Mouse (Mus musculus) CH12.LX (cell line): ENCODE data around the gene Ctnnd2. TPM values are rescaled to one million over a fixed set of nuclear protein-coding genes. Genes with fewer than 3 reads are reported as not detected.
A peak's percentile ranks its signal among the peaks of the same experiment; 100 is the strongest.

Experiments
- DNase-seq: peaks from one replicate; pipeline ENCODE4 v3.0.0-alpha.2; 2013; ENCODE audit errors: extremely low read depth
- H3K27ac ChIP-seq: 2 replicates; pipeline ENCODE4 v1.5.1; 2012; ENCODE audit warnings: low read depth, mild to moderate bottlenecking, control low read depth, moderate library complexity; ENCODE audit not compliant: insufficient read depth
- H3K27me3 ChIP-seq: replicated peaks from 2 replicates; pipeline ENCODE3; 2012; ENCODE audit warnings: inconsistent platforms
- H3K36me3 ChIP-seq, 2 experiments: replicated peaks in 1 of 2; 2 replicates each; pipeline versions ENCODE3 to v1.6.1; 2012; ENCODE audit warnings: inconsistent platforms in 1 of 2, low read length in 1 of 2, mild to moderate bottlenecking in 1 of 2, mixed read lengths in 1 of 2, moderate library complexity in 1 of 2; ENCODE audit not compliant: control insufficient read depth in 1 of 2, insufficient read depth in 1 of 2
- H3K4me1 ChIP-seq, 2 experiments: 2 replicates each; pipeline ENCODE4 v1.6.1; 2012; ENCODE audit warnings: inconsistent platforms in 1 of 2, moderate library complexity in 1 of 2; ENCODE audit not compliant: insufficient read depth in 2 of 2, control insufficient read depth in 1 of 2
- H3K4me2 ChIP-seq: 2 replicates; pipeline ENCODE4 v1.6.1; 2012; ENCODE audit warnings: low read depth, mild to moderate bottlenecking, control low read depth; ENCODE audit not compliant: poor library complexity, insufficient read depth, severe bottlenecking
- H3K4me3 ChIP-seq, 3 experiments: fragments of 150-350 bp in 1 of 3; sonication (generic) in 1 of 3; replicated peaks in 1 of 3; 2 replicates each; pipeline versions ENCODE3 to v1.5.1; 2011 to 2012; ENCODE audit warnings: low read depth in 2 of 3, low read length in 2 of 3, mild to moderate bottlenecking in 2 of 3, moderate library complexity in 2 of 3, control low read depth in 1 of 3, improper control_type of control experiment in 1 of 3, inconsistent platforms in 1 of 3, mixed read lengths in 1 of 3; ENCODE audit not compliant: poor library complexity in 1 of 3
- H3K79me2 ChIP-seq: replicated peaks from 2 replicates; pipeline ENCODE4 v1.6.1; 2012; ENCODE audit warnings: mild to moderate bottlenecking, moderate library complexity; ENCODE audit not compliant: control insufficient read depth, poor library complexity, insufficient read depth, severe bottlenecking; ENCODE audit errors: extremely low read depth
- H3K9ac ChIP-seq: 2 replicates; pipeline ENCODE4 v1.6.1; 2012; ENCODE audit warnings: low read depth, mild to moderate bottlenecking, control low read depth, moderate library complexity; ENCODE audit not compliant: insufficient read depth
- H3K9me3 ChIP-seq: replicated peaks from 2 replicates; pipeline ENCODE3; 2012; ENCODE audit warnings: low read length, inconsistent platforms, mixed read lengths
- CHD1 ChIP-seq: IDR thresholded peaks from 2 replicates; pipeline ENCODE4 v1.6.1; 2012; ENCODE audit warnings: low read depth, low read length, improper control_type of control experiment, inconsistent platforms
- CTCF ChIP-seq, 2 experiments: IDR thresholded peaks in 1 of 2; conservative IDR thresholded peaks in 1 of 2; 2 replicates each; pipeline ENCODE4 v1.5.1; 2011 to 2012; ENCODE audit warnings: low read depth in 2 of 2, low read length in 2 of 2, improper control_type of control experiment in 1 of 2, inconsistent platforms in 1 of 2, mild to moderate bottlenecking in 1 of 2, moderate library complexity in 1 of 2
- E2F4 ChIP-seq: IDR thresholded peaks from 2 replicates; pipeline ENCODE4 v1.6.1; 2011; ENCODE audit warnings: low read depth, low read length, improper control_type of control experiment; ENCODE audit not compliant: insufficient replicate concordance
- EP300 ChIP-seq: IDR thresholded peaks from 2 replicates; pipeline ENCODE4 v1.6.1; 2011; ENCODE audit warnings: low read length, improper control_type of control experiment
- GABPA ChIP-seq: IDR thresholded peaks from 2 replicates; pipeline ENCODE4 v1.6.1; 2012; ENCODE audit warnings: low read depth, low read length, improper control_type of control experiment, inconsistent platforms; ENCODE audit not compliant: insufficient replicate concordance
- MAZ ChIP-seq: IDR thresholded peaks from 2 replicates; pipeline ENCODE4 v1.6.1; 2012; ENCODE audit warnings: low read depth, mild to moderate bottlenecking, inconsistent platforms, low read length, improper control_type of control experiment, moderate library complexity
- MXI1 ChIP-seq: IDR thresholded peaks from 2 replicates; pipeline ENCODE4 v1.6.1; 2011; ENCODE audit warnings: mild to moderate bottlenecking, low read depth, low read length, improper control_type of control experiment
- PAX5 ChIP-seq: IDR thresholded peaks from 2 replicates; pipeline ENCODE4 v1.6.1; 2012; ENCODE audit warnings: low read length, inconsistent platforms, mixed read lengths
- POLR2A ChIP-seq: IDR thresholded peaks from 2 replicates; pipeline ENCODE4 v1.6.1; 2011; ENCODE audit warnings: low read depth, mild to moderate bottlenecking, improper control_type of control experiment, low read length
- POLR2AphosphoS2 ChIP-seq: IDR thresholded peaks from 2 replicates; pipeline ENCODE4 v1.6.1; 2011; ENCODE audit warnings: low read depth, low read length, improper control_type of control experiment
- RAD21 ChIP-seq: IDR thresholded peaks from 2 replicates; pipeline ENCODE4 v1.6.1; 2011; ENCODE audit warnings: low read depth, mild to moderate bottlenecking, low read length, improper control_type of control experiment, moderate library complexity
- RCOR1 ChIP-seq: conservative IDR thresholded peaks from 2 replicates; pipeline ENCODE4 v1.6.1; 2012; ENCODE audit warnings: low read depth, mild to moderate bottlenecking, inconsistent platforms, low read length, improper control_type of control experiment
- SIN3A ChIP-seq: IDR thresholded peaks from 2 replicates; pipeline ENCODE4 v1.6.1; 2012; ENCODE audit warnings: low read length, improper control_type of control experiment, inconsistent platforms
- TBP ChIP-seq: conservative IDR thresholded peaks from 2 replicates; pipeline ENCODE4 v1.6.1; 2011; ENCODE audit warnings: low read depth, low read length, improper control_type of control experiment
- TCF12 ChIP-seq: IDR thresholded peaks from 2 replicates; pipeline ENCODE4 v1.6.1; 2014; ENCODE audit warnings: low read depth, mild to moderate bottlenecking, inconsistent platforms, low read length, improper control_type of control experiment
- UBTF ChIP-seq: IDR thresholded peaks from 2 replicates; pipeline ENCODE4 v1.6.1; 2012; ENCODE audit warnings: low read depth, mild to moderate bottlenecking, inconsistent platforms, low read length, improper control_type of control experiment, moderate library complexity
- USF2 ChIP-seq: conservative IDR thresholded peaks from 2 replicates; pipeline ENCODE4 v1.6.1; 2011; ENCODE audit warnings: low read depth, low read length, improper control_type of control experiment
- ZC3H11A ChIP-seq: IDR thresholded peaks from 2 replicates; pipeline ENCODE4 v1.6.1; 2012; ENCODE audit warnings: low read depth, mild to moderate bottlenecking, inconsistent platforms, low read length, improper control_type of control experiment
- ZNF384 ChIP-seq: IDR thresholded peaks from 2 replicates; pipeline ENCODE4 v1.6.1; 2012; ENCODE audit warnings: low read depth, low read length, improper control_type of control experiment, inconsistent platforms
- dilution Hi-C: fragments of 300-500 bp; cut with MboI; formaldehyde crosslinking; loops from 2 replicates; pipeline ENCODE4 v1.14.3; 2020; ENCODE audit warnings: low sequenced_read_pairs; ENCODE audit not compliant: extremely low pct_unique_long_range_greater_than_20kb, extremely low pct_ligation_motif_present
- in situ Hi-C: fragments of 300-500 bp; cut with MboI; formaldehyde crosslinking; loops from 3 replicates; pipeline ENCODE4 v1.14.3; 2019; ENCODE audit warnings: low sequenced_read_pairs, low pct_ligation_motif_present, low pct_unique_long_range_greater_than_20kb, mixed read lengths
- polyA plus RNA-seq: library from polyadenylated mRNA; unstranded; fragments of >175 nt; gene quantifications from 2 replicates; pipeline ENCODE4 v1.2.1, GENCODE M21; 2012; ENCODE audit warnings: low read depth; ENCODE audit not compliant: insufficient read length
- total RNA-seq, 2 experiments: library from RNA; depleted of rRNA; stranded (reverse); fragments of 300-350 nt in 1 of 2; fragments of >200 nt in 1 of 2; gene quantifications; 2 replicates each; pipeline ENCODE4 v1.2.3; 2012 to 2014

The Ctnnd2 gene
- total and polyA plus RNA-seq, 3 experiments, result 0.23 TPM; not detected in 2

DNA sequence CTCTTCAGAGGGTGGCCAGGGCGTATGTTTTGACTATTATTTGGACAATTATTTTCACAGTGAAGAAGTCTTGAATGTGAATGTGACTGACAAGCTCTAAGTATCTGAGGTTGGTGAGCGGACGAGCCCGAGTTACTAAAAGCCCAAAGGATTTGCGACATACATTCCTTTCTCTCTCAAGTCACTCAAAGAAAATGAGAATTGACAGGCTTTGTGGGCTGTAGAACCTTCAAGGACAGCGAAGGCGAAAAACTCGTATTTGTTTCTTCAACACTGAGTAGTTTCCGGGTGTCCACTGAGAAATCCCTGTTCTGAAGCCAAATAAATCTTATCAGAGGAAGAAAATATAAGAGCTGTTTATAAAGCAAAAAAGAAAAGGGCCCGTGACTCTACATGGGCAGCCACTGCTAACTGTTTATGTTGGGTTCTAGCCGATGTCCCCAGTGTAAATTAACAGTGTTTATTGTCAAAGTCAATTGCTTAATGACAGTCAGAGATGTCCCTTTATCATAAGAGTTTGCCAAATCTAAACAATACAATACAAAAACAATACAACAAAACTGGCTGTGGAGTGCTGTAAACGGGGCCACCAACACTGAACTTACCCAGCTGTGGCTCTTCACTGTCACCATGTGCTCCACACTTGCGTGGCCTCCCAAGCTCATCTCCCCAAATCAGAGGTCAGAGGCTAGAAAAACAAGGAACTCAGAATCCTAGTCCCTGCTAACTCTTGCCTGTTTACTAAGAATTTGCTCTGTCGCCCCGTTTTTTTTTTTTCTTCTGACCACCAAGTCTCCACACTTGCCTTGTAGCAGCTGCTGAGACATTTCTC, 818.2 kb downstream of the Ctnnd2 start:
- in situ Hi-C loops, result no loop called here
- dilution Hi-C loops, result no loop called here
- no peak overlapping the region for H3K9ac ChIP-seq
- H3K4me1 ChIP-seq, result peaks cover 2 to 3% of the 10 kb centered on the region in 2 experiments; a peak in 1 of 4 replicates
- no peak overlapping the region for H3K4me2 ChIP-seq
- no peaks in the 10 kb centered on the region for H3K9me3 ChIP-seq
- DNase-seq, result no peak
- no peak overlapping the region for H3K4me3 ChIP-seq
- H3K27me3 ChIP-seq, result no peaks in the 10 kb centered on the region
- TF ChIP-seq POLR2AphosphoS2 (no peak), USF2 (no peak), RCOR1 (no peak), GABPA (no peak), RAD21 (no peak), ZC3H11A (no peak), TCF12 (no peak), EP300 (no peak), SIN3A (no peak), TBP (no peak), POLR2A (no peak), PAX5 (no peak), E2F4 (no peak), ZNF384 (no peak), UBTF (no peak), CHD1 (no peak), MXI1 (no peak)
- H3K36me3 ChIP-seq, result no peaks in the 10 kb centered on the region
- no peak overlapping the region for H3K27ac ChIP-seq
- no peaks in the 10 kb centered on the region for H3K79me2 ChIP-seq

GRCm38 (mm10) chr15:30992357-30992756, 820.0 kb downstream of the Ctnnd2 start:
- no peak for DNase-seq
- Histone ChIP-seq H3K9me3 (no peaks in the 10 kb centered on the region), H3K79me2 (no peaks in the 10 kb centered on the region), H3K27me3 (no peaks in the 10 kb centered on the region), H3K4me1 (peaks cover 2 to 3% of the 10 kb centered on the region in 2 experiments; a peak in 1 of 4 replicates), H3K27ac (no peak overlapping the region), H3K36me3 (no peaks in the 10 kb centered on the region), H3K4me2 (no peak overlapping the region), H3K9ac (no peak overlapping the region), H3K4me3 (no peak overlapping the region)
- in situ Hi-C loops, result no loop called here
- TF ChIP-seq MAZ (no peak), RAD21 (peak; percentile 12), CTCF (conservative IDR thresholded peaks at IDR 0.05 in 1 of 2, IDR thresholded peaks at IDR 0.05 in 1 of 2; ENCODE audit: low read depth in 2 of 2, low read length in 2 of 2) (peak in 1 of 2 experiments; percentile 15; a peak in 1 of 4 replicates)
- dilution Hi-C loops, result no loop called here
